Mouse (Mus musculus): ENCODE measurements around the gene Por. TPM values are rescaled to one million over a fixed set of nuclear protein-coding genes. Genes with fewer than 3 reads are reported as not detected.

Por gene
- polyA plus RNA-seq, 1 experiment from 2014 or later: 99.4 TPM

GRCm38 (mm10) chr5:135641028-135641427, 28.8 kb upstream of the Por start:
- Histone ChIP-seq H3K9ac (no peak overlapping the region), H3K4me3 (no peak overlapping the region), H3K4me1 (no peaks in the 10 kb centered on the region), H3K4me2 (replicated peaks) (no peak overlapping the region), H3K27ac (no peak overlapping the region), H3K27me3 (no peaks in the 10 kb centered on the region), H3K36me3 (peaks cover 51% of the 10 kb centered on the region), H3K9me3 (no peaks in the 10 kb centered on the region)
- 94% methylated on average over 1 of the region's 1 CpGs for WGBS
- ATAC-seq (ENCODE audit: insufficient number of reproducible peaks, insufficient read depth, low FRiP score, low TSS enrichment): no peak

GRCm38 (mm10) chr5:135642686-135643551, 26.9 kb upstream of the Por start:
- Histone ChIP-seq H3K36me3 (peaks cover 35% of the 10 kb centered on the region), H3K4me1 (no peaks in the 10 kb centered on the region), H3K9ac (no peak overlapping the region), H3K9me3 (no peaks in the 10 kb centered on the region), H3K4me3 (no peak overlapping the region), H3K4me2 (replicated peaks) (no peak overlapping the region), H3K27ac (no peak overlapping the region), H3K27me3 (no peaks in the 10 kb centered on the region)
- 84% methylated on average over 10 of the region's 10 CpGs for WGBS
- no peak for ATAC-seq (ENCODE audit: insufficient number of reproducible peaks, insufficient read depth, low FRiP score, low TSS enrichment)

GRCm38 (mm10) chr5:135643552-135643842, 26.3 kb upstream of the Por start:
- Histone ChIP-seq H3K27me3 (no peaks in the 10 kb centered on the region), H3K4me1 (no peaks in the 10 kb centered on the region), H3K36me3 (peaks cover 30% of the 10 kb centered on the region), H3K4me2 (replicated peaks) (no peak overlapping the region), H3K9me3 (no peaks in the 10 kb centered on the region), H3K27ac (no peak overlapping the region), H3K9ac (no peak overlapping the region), H3K4me3 (no peak overlapping the region)
- no peak for ATAC-seq (ENCODE audit: insufficient number of reproducible peaks, insufficient read depth, low FRiP score, low TSS enrichment)
- WGBS: 92% methylated on average over 1 of the region's 1 CpGs

- WGBS: 91% methylated on average over 8 of the region's 8 CpGs
- Histone ChIP-seq H3K9me3 (no peaks in the 10 kb centered on the region), H3K27ac (no peak overlapping the region), H3K36me3 (peaks cover 27% of the 10 kb centered on the region), H3K9ac (no peak overlapping the region), H3K4me2 (replicated peaks) (no peak overlapping the region), H3K4me1 (no peaks in the 10 kb centered on the region), H3K27me3 (no peaks in the 10 kb centered on the region), H3K4me3 (no peak overlapping the region)
- ATAC-seq (ENCODE audit: insufficient number of reproducible peaks, insufficient read depth, low FRiP score, low TSS enrichment): no peak
Observed at GRCm38 (mm10) chr5:135643869-135644268, 26.0 kb upstream of the Por start.

- Histone ChIP-seq H3K4me3 (no peak overlapping the region), H3K27me3 (no peaks in the 10 kb centered on the region), H3K4me2 (replicated peaks) (no peak overlapping the region), H3K36me3 (peaks cover 15% of the 10 kb centered on the region), H3K27ac (0 out of 2 replicates have a peak overlapping the region, but pooled peaks have one; percentile 1), H3K4me1 (no peaks in the 10 kb centered on the region), H3K9ac (no peak overlapping the region), H3K9me3 (no peaks in the 10 kb centered on the region)
- 81% methylated on average over 5 of the region's 5 CpGs for WGBS
- no peak for ATAC-seq (ENCODE audit: insufficient number of reproducible peaks, insufficient read depth, low FRiP score, low TSS enrichment)
Observed at GRCm38 (mm10) chr5:135645330-135645729, 24.5 kb upstream of the Por start.

- H3K27ac ChIP-seq: no peak overlapping the region
- WGBS: 87% methylated on average over 6 of the region's 6 CpGs
Observed at GRCm38 (mm10) chr5:135646038-135646437, 23.8 kb upstream of the Por start.

GRCm38 (mm10) chr5:135648461-135649308, 21.1 kb upstream of the Por start:
- ATAC-seq (ENCODE audit: insufficient number of reproducible peaks, insufficient read depth, low FRiP score, low TSS enrichment): no peak
- no peak overlapping the region for H3K4me2 ChIP-seq (replicated peaks)
- no peaks in the 10 kb centered on the region for H3K27me3 ChIP-seq
- peaks cover 3% of the 10 kb centered on the region; the same call in 1 of the 2 replicates for H3K36me3 ChIP-seq
- no peaks in the 10 kb centered on the region for H3K4me1 ChIP-seq
- no peak overlapping the region for H3K27ac ChIP-seq
- 78% methylated on average over 9 of the region's 9 CpGs for WGBS
- no peaks in the 10 kb centered on the region for H3K9me3 ChIP-seq
- no peak overlapping the region for H3K4me3 ChIP-seq
- no peak overlapping the region for H3K9ac ChIP-seq

More at GRCm38 (mm10) chr5:135646038-135646437, 23.8 kb upstream of the Por start:
- ATAC-seq (ENCODE audit: insufficient number of reproducible peaks, insufficient read depth, low FRiP score, low TSS enrichment): no peak
- Histone ChIP-seq H3K4me1 (no peaks in the 10 kb centered on the region), H3K9me3 (no peaks in the 10 kb centered on the region), H3K36me3 (peaks cover 13% of the 10 kb centered on the region; the same call in 1 of the 2 replicates), H3K27me3 (no peaks in the 10 kb centered on the region), H3K4me3 (no peak overlapping the region), H3K4me2 (replicated peaks) (no peak overlapping the region), H3K9ac (no peak overlapping the region)

- WGBS: 92% methylated on average over 1 of the region's 1 CpGs
- H3K9me3 ChIP-seq: no peaks in the 10 kb centered on the region
- no peaks in the 10 kb centered on the region for H3K4me1 ChIP-seq
- no peak overlapping the region for H3K4me3 ChIP-seq
- no peaks in the 10 kb centered on the region for H3K27me3 ChIP-seq
- H3K9ac ChIP-seq: no peak overlapping the region
- ATAC-seq (ENCODE audit: insufficient number of reproducible peaks, insufficient read depth, low FRiP score, low TSS enrichment): no peak
- H3K27ac ChIP-seq: no peak overlapping the region
- H3K36me3 ChIP-seq: no peaks in the 10 kb centered on the region
- H3K4me2 ChIP-seq (replicated peaks): no peak overlapping the region
Observed at GRCm38 (mm10) chr5:135649309-135649633, 20.6 kb upstream of the Por start.

GRCm38 (mm10) chr5:135651536-135651935, 18.3 kb upstream of the Por start:
- Histone ChIP-seq H3K36me3 (no peaks in the 10 kb centered on the region), H3K4me3 (no peak overlapping the region), H3K4me2 (replicated peaks) (no peak overlapping the region), H3K9me3 (no peaks in the 10 kb centered on the region), H3K27me3 (no peaks in the 10 kb centered on the region), H3K9ac (no peak overlapping the region), H3K4me1 (no peaks in the 10 kb centered on the region), H3K27ac (no peak overlapping the region)
- no peak for ATAC-seq (ENCODE audit: insufficient number of reproducible peaks, insufficient read depth, low FRiP score, low TSS enrichment)
- 82% methylated on average over 3 of the region's 3 CpGs for WGBS

- Histone ChIP-seq H3K4me2 (replicated peaks) (no peak overlapping the region), H3K4me3 (no peak overlapping the region), H3K9ac (no peak overlapping the region), H3K9me3 (no peaks in the 10 kb centered on the region), H3K36me3 (no peaks in the 10 kb centered on the region), H3K27me3 (no peaks in the 10 kb centered on the region), H3K4me1 (no peaks in the 10 kb centered on the region), H3K27ac (no peak overlapping the region)
- WGBS: 57% methylated on average over 2 of the region's 2 CpGs
- no peak for ATAC-seq (ENCODE audit: insufficient number of reproducible peaks, insufficient read depth, low FRiP score, low TSS enrichment)
Observed at GRCm38 (mm10) chr5:135653209-135653608, 16.6 kb upstream of the Por start.

GRCm38 (mm10) chr5:135656046-135656445, 13.8 kb upstream of the Por start:
- Histone ChIP-seq H3K4me3 (no peak overlapping the region), H3K9me3 (no peaks in the 10 kb centered on the region), H3K27ac (no peak overlapping the region), H3K9ac (no peak overlapping the region), H3K4me1 (no peaks in the 10 kb centered on the region), H3K27me3 (no peaks in the 10 kb centered on the region), H3K4me2 (replicated peaks) (no peak overlapping the region), H3K36me3 (no peaks in the 10 kb centered on the region)
- no peak for ATAC-seq (ENCODE audit: insufficient number of reproducible peaks, insufficient read depth, low FRiP score, low TSS enrichment)
- WGBS: 76% methylated on average over 5 of the region's 5 CpGs

GRCm38 (mm10) chr5:135657128-135657527, 12.7 kb upstream of the Por start:
- no peaks in the 10 kb centered on the region for H3K36me3 ChIP-seq
- H3K9ac ChIP-seq: no peak overlapping the region
- H3K27me3 ChIP-seq: no peaks in the 10 kb centered on the region
- H3K9me3 ChIP-seq: no peaks in the 10 kb centered on the region
- 86% methylated on average over 5 of the region's 5 CpGs for WGBS
- no peak overlapping the region for H3K27ac ChIP-seq
- no peak overlapping the region for H3K4me3 ChIP-seq
- no peak overlapping the region for H3K4me2 ChIP-seq (replicated peaks)
- no peaks in the 10 kb centered on the region for H3K4me1 ChIP-seq
- ATAC-seq (ENCODE audit: insufficient number of reproducible peaks, insufficient read depth, low FRiP score, low TSS enrichment): no peak

All from embryonic facial prominence, embryonic 12.5 days (tissue).